Mouse (Mus musculus) stomach, embryonic 14.5 days (tissue): ENCODE results near the gene Ptpdc1. TPM values are rescaled to one million over a fixed set of nuclear protein-coding genes. Genes with fewer than 3 reads are reported as not detected.
A peak's percentile ranks its signal among the peaks of the same experiment; 100 is the strongest.

Source experiments
- ATAC-seq: fragments of 200-750 bp; cut with Nextera tagmentation; 2 replicates; pipeline ENCODE4 v1.8.0; 2017; ENCODE audit warnings: low read depth, moderate TSS enrichment; ENCODE audit not compliant: insufficient number of reproducible peaks, insufficient read depth, low FRiP score
- H3K27ac ChIP-seq: fragments of 300-500 bp; sonication (generic); 2 replicates; pipeline ENCODE4 v1.5.1; 2014; ENCODE audit warnings: mild to moderate bottlenecking, low read length, moderate library complexity, mixed read lengths
- H3K27me3 ChIP-seq: fragments of 300-500 bp; sonication (generic); 2 replicates; pipeline ENCODE4 v1.6.1; 2014; ENCODE audit warnings: low read length, control low read depth, mixed read lengths; ENCODE audit not compliant: control insufficient read depth, insufficient read depth
- H3K36me3 ChIP-seq: fragments of 300-500 bp; sonication (generic); 2 replicates; pipeline ENCODE4 v1.6.1; 2014; ENCODE audit warnings: mild to moderate bottlenecking, control low read depth, low read length, moderate library complexity, mixed read lengths; ENCODE audit not compliant: control insufficient read depth, insufficient read depth
- H3K4me1 ChIP-seq: fragments of 300-500 bp; sonication (generic); 2 replicates; pipeline ENCODE4 v1.6.1; 2014; ENCODE audit warnings: low read length, control low read depth, mixed read lengths; ENCODE audit not compliant: control insufficient read depth, insufficient read depth
- H3K4me2 ChIP-seq: fragments of 300-500 bp; sonication (generic); replicated peaks from 2 replicates; pipeline ENCODE4 v1.6.1; 2014; ENCODE audit warnings: low read depth, low read length, control low read depth
- H3K4me3 ChIP-seq: fragments of 300-500 bp; sonication (generic); 2 replicates; pipeline ENCODE4 v1.5.1; 2014; ENCODE audit warnings: low read depth, low read length, control low read depth
- H3K9ac ChIP-seq: fragments of 300-500 bp; sonication (generic); replicated peaks from 2 replicates; pipeline ENCODE4 v1.6.1; 2014; ENCODE audit warnings: low read depth, mild to moderate bottlenecking, control low read depth, low read length, moderate library complexity, mixed read lengths
- H3K9me3 ChIP-seq: fragments of 300-500 bp; sonication (generic); 2 replicates; pipeline ENCODE4 v1.6.1; 2016; ENCODE audit warnings: low read depth, low read length, control low read depth; ENCODE audit not compliant: control insufficient read depth
- WGBS: fragments of 180-500 bp; shearing (Covaris S2); extraction: QIAGEN DNeasy Blood & Tissue Kit; methylation state at CpG from one replicate; pipeline ENCODE4 v1.1.7; 2014; 5-methylcytosine and 5-hydroxymethylcytosine counted together
- polyA plus RNA-seq: library from polyadenylated mRNA; unstranded; fragments of >200 nt; fragmentation: Nextera tagmentation; extraction: Ambion mirVana; gene quantifications from 2 replicates; pipeline ENCODE4 v1.2.1, GENCODE M21; 2014

Gene Ptpdc1
- polyA plus RNA-seq, 1 experiment from 2014 or later, result 15.1 TPM

DNA sequence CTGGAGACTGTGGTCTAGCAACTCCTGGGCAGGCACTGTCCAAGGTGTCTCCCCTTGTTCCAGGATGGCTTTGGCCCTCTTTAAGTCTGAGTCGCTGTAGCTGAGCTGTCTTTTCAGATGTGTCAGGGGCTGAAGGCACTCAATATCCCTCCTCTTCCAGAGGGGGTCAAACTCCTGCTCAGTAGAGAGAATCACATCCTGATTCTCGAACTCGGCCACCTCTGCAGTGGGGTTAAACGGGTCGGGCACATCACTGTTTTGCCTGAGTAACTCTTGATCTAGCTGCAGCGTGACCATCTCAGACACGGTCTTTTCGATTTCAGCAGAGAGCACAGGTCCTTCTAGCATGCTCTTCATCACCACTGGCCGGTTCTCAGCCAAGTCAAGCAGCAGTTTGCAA lies 39.0 kb downstream of the Ptpdc1 start:
- Histone ChIP-seq H3K4me1 (no peaks in the 10 kb centered on the region), H3K4me3 (no peak overlapping the region), H3K9me3 (no peaks in the 10 kb centered on the region), H3K27me3 (no peaks in the 10 kb centered on the region), H3K36me3 (peaks cover 5% of the 10 kb centered on the region; the same call in 1 of the 2 replicates), H3K4me2 (no peak overlapping the region), H3K9ac (no peak overlapping the region), H3K27ac (no peak overlapping the region)
- 89% methylated on average over 9 of the region's 9 CpGs for WGBS
- no peak for ATAC-seq

DNA sequence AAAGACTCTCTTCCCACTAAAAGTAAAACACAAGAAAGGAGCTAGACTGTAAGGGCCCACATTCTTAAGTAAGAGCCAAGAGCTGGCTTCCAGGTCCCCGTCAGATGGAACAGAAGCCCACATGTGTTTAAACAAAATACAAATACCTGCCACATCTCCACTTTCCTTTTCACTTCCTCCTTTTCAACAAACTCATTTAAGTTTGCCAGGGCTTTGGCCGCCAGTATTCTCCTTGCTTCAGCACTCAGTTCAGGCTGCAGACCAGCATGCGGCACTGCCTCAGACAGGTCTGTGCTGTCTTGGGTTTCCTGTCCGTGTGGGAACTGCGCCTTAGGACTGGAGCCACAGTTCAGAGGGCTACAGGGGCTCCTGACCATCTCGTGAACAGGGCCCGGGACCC lies 39.7 kb downstream of the Ptpdc1 start:
- H3K27ac ChIP-seq, result no peak overlapping the region
- H3K4me3 ChIP-seq, result no peak overlapping the region
- no peaks in the 10 kb centered on the region for H3K27me3 ChIP-seq
- 80% methylated on average over 7 of the region's 7 CpGs for WGBS
- no peak overlapping the region for H3K9ac ChIP-seq
- H3K36me3 ChIP-seq, result peaks cover 5% of the 10 kb centered on the region; the same call in 1 of the 2 replicates
- no peak for ATAC-seq
- no peaks in the 10 kb centered on the region for H3K4me1 ChIP-seq
- no peak overlapping the region for H3K4me2 ChIP-seq
- H3K9me3 ChIP-seq, result no peaks in the 10 kb centered on the region

DNA sequence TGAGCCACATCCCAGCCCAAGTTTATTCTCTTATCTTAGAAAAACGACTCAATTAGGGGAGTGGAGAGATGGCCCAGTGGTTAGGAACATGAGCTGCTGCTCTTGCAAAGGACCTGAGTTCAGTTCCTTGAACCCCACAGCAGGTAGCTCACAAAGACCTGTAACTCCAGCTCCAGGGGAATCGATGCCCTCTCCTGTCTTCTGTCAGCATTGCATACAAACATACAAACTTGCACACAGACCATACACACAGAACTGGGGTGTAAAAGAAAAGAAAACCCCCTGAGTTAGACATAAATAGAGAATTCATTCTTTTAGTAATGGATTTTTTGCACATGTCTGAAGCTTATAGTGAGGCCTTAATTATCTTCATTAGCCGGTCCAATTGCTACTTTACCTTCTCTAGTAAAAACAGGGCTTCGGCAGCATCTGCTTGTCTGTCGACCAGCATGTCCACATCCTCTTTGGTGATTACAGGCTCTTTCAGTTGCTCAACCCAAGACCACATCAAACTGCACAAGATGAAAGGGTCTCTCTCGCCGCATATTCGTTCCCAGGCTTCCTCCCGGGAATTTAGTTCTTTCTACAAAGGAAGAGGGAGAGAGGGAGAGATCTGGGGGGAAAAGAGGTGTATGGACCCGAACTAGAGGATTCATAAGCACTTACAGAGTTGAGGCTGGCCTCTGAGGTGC lies 42.6 kb downstream of the Ptpdc1 start:
- no peak overlapping the region for H3K4me3 ChIP-seq
- H3K27me3 ChIP-seq, result no peaks in the 10 kb centered on the region
- WGBS, result 74% methylated on average over 10 of the region's 10 CpGs
- no peak overlapping the region for H3K9ac ChIP-seq
- H3K4me1 ChIP-seq, result no peaks in the 10 kb centered on the region
- no peaks in the 10 kb centered on the region for H3K9me3 ChIP-seq
- H3K27ac ChIP-seq, result no peak overlapping the region
- H3K4me2 ChIP-seq, result no peak overlapping the region
- H3K36me3 ChIP-seq, result peaks cover 5% of the 10 kb centered on the region; the same call in 1 of the 2 replicates
- no peak for ATAC-seq

DNA sequence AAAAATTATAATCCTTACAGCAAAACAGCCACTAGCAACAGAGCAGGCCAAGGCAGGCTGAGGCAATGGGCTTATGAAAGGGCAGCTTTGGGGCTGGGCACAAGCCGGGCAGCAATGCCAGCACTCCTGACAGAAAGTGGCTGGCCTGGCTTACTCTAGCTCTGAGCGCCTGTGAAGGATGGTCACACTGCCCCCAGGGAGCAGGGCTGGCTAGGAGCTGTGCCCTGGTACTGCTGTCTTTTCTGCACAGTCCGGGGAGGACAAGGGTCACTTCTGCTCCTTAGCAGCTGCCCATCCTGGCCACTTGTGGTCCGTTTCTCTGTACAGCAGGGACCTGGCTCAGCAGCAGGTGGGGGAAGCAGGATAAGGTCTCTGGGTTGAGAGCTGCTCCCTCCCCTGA lies 46.8 kb downstream of the Ptpdc1 start:
- no peaks in the 10 kb centered on the region for H3K27me3 ChIP-seq
- H3K4me2 ChIP-seq, result no peak overlapping the region
- ATAC-seq, result no peak
- H3K36me3 ChIP-seq, result no peaks in the 10 kb centered on the region; the same call in 1 of the 2 replicates
- peaks cover 10% of the 10 kb centered on the region for H3K4me1 ChIP-seq
- no peak overlapping the region for H3K27ac ChIP-seq
- no peak overlapping the region for H3K4me3 ChIP-seq
- H3K9ac ChIP-seq, result no peak overlapping the region
- WGBS, result 62% methylated on average over 4 of the region's 4 CpGs
- no peaks in the 10 kb centered on the region for H3K9me3 ChIP-seq

DNA sequence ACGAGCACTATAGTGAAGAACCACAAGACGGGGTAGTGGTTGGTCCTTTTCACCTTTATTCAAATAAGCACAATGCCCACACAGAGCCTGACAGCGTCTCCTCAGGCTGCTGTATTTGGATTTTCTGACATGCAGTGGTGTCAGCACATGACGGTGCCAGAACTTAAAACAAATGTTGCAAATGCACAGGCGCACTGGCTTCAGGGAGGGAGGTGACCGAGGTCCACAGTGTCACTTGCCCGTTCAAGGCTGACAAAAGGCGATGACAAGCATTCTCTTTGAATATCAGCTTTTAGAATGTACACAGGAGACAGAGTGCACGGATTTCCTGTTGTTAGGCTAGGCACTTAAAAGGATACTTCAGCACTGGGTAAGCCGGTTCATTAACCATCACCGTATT lies 47.6 kb downstream of the Ptpdc1 start:
- 63% methylated on average over 11 of the region's 11 CpGs for WGBS
- H3K27ac ChIP-seq, result no peak overlapping the region

DNA sequence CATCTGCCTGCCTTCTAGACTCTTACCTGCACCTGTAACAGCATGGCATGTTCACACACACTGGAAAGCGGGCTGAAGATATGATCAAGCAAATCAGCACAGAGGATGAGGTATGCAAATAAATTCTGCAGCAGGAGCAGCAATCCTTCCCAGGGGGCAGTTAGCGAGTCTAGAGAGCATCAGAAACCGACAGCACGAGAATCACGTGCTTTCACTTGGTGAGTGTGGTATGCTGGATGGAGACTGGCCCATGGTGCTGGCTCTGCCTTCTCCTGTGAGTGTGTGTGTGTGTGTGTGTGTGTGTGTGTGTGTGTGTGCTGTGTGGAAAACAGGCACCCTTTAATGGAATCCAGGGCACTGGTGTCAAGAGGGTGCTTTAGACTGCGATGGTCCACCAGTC lies 48.5 kb downstream of the Ptpdc1 start:
- H3K9ac ChIP-seq, result no peak overlapping the region
- H3K4me3 ChIP-seq, result no peak overlapping the region
- H3K4me1 ChIP-seq, result peaks cover 16% of the 10 kb centered on the region
- no peaks in the 10 kb centered on the region; the same call in 1 of the 2 replicates for H3K36me3 ChIP-seq
- ATAC-seq, result no peak
- WGBS, result 80% methylated on average over 6 of the region's 6 CpGs
- H3K9me3 ChIP-seq, result no peaks in the 10 kb centered on the region
- H3K4me2 ChIP-seq, result no peak overlapping the region
- no peak overlapping the region for H3K27ac ChIP-seq
- no peaks in the 10 kb centered on the region for H3K27me3 ChIP-seq

More for the DNA sequence above, 47.6 kb downstream of the Ptpdc1 start:
- Histone ChIP-seq H3K4me3 (no peak overlapping the region), H3K9ac (no peak overlapping the region), H3K27me3 (no peaks in the 10 kb centered on the region), H3K9me3 (no peaks in the 10 kb centered on the region), H3K4me1 (peaks cover 15% of the 10 kb centered on the region), H3K4me2 (no peak overlapping the region), H3K36me3 (no peaks in the 10 kb centered on the region; the same call in 1 of the 2 replicates)
- ATAC-seq, result no peak

DNA sequence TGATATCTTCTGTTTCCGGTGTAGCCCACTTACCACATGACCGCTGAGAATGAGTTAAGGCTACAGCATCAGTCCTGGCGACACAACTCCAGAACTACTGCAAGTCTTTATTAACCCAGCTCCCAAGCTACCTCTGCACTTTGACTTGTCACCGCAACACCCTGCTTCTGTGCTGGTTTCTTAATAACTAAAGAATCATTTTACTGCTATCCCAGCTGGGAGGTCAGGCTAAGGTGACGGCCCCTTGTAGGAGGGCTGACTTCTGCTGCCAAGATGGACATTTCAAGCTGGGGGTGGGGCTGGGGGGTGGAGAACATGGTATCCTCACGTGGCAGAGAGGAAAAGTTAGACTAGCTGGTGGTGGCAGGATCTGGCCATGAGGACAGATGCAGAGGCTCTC lies 50.7 kb downstream of the Ptpdc1 start:
- Histone ChIP-seq H3K4me3 (no peak overlapping the region), H3K36me3 (no peaks in the 10 kb centered on the region), H3K9ac (no peak overlapping the region), H3K4me1 (peaks cover 16% of the 10 kb centered on the region), H3K27ac (peak overlapping the region; percentile 91; the same call in 1 of the 2 replicates), H3K4me2 (no peak overlapping the region), H3K27me3 (no peaks in the 10 kb centered on the region), H3K9me3 (no peaks in the 10 kb centered on the region)
- ATAC-seq, result no peak
- WGBS, result 58% methylated on average over 6 of the region's 6 CpGs

DNA sequence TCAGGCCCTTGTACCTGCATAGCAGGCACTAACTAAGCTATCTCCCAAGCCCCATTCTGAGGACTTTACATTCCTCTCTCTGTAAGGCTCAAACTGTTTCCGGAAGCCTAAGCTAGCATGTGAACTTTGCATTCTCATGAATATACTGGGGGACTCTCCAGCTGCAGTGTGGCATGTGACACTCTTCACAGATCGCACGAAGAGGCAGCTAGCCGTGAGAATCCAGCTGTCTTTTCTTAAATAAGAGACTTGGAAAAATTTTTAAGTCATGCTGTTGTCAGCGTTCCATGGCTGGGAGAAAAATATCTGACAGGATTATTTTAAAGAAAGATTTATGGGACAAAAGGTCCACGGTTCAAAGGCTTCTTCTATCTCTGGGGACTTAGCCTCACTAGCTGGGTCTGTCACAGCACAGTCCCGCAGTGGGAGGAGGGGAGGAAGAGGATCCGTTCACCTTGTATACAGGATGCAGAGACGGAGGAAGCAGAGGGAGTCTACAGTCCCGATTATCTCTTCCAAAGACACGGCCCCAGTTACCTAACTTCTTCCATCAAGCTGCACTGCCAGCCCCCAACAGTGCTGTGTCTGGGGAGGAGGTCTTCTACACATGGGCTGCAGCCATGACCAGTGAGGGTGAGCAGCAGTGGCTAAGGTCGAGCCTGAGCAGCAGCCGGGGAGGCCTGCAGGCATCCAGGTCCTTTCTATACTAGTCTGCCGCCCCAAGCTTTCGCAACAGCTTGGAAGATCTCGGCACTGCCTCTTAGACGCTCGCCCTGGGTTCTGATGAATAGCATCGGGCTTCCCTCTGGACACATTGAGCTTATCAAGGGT lies 51.7 kb downstream of the Ptpdc1 start:
- ATAC-seq, result peak; percentile 19; the same call in 1 of the 2 replicates

More for the DNA sequence above, 51.7 kb downstream of the Ptpdc1 start:
- WGBS, result 24% methylated on average over 19 of the region's 19 CpGs
- H3K4me3 ChIP-seq, result 0 out of 2 replicates have a peak overlapping the region, but pooled peaks have one; percentile 2
- H3K36me3 ChIP-seq, result no peaks in the 10 kb centered on the region
- no peak overlapping the region for H3K9ac ChIP-seq
- peak overlapping the region; percentile 91 for H3K27ac ChIP-seq
- H3K27me3 ChIP-seq, result no peaks in the 10 kb centered on the region
- H3K9me3 ChIP-seq, result no peaks in the 10 kb centered on the region
- peaks cover 16% of the 10 kb centered on the region for H3K4me1 ChIP-seq
- H3K4me2 ChIP-seq, result peak overlapping the region; percentile 31
